Mouse (Mus musculus) ES-Bruce4 (cell line): ENCODE results near the gene Kdm8. TPM values are rescaled to one million over a fixed set of nuclear protein-coding genes. Genes with fewer than 3 reads are reported as not detected.

ENCODE experiments used
- H3K27ac ChIP-seq: 2 replicates; pipeline ENCODE4 v1.5.1; 2012; ENCODE audit warnings: low read length, inconsistent platforms; ENCODE audit not compliant: insufficient read depth
- H3K27me3 ChIP-seq: 2 replicates; pipeline ENCODE4 v1.6.1; 2012; ENCODE audit warnings: mild to moderate bottlenecking, low read length, inconsistent platforms; ENCODE audit not compliant: control insufficient read depth, poor library complexity, insufficient read depth, severe bottlenecking
- H3K36me3 ChIP-seq: 2 replicates; pipeline ENCODE4 v1.6.1; 2012; ENCODE audit warnings: inconsistent platforms, mild to moderate bottlenecking, low read length, moderate library complexity; ENCODE audit not compliant: control insufficient read depth, poor library complexity, insufficient read depth, severe bottlenecking
- H3K4me1 ChIP-seq: one replicate; pipeline ENCODE4 v1.8.1; 2011; ENCODE audit warnings: low read length; ENCODE audit not compliant: control insufficient read depth, insufficient read depth
- H3K4me3 ChIP-seq: 2 replicates; pipeline ENCODE4 v1.5.1; 2011; ENCODE audit warnings: low read depth, mild to moderate bottlenecking, low read length
- H3K9ac ChIP-seq: 2 replicates; pipeline ENCODE4 v1.6.1; 2012; ENCODE audit warnings: low read depth, mild to moderate bottlenecking, inconsistent platforms; ENCODE audit not compliant: poor library complexity, severe bottlenecking
- H3K9me3 ChIP-seq: replicated peaks from 2 replicates; pipeline ENCODE4 v1.6.1; 2012; ENCODE audit warnings: mild to moderate bottlenecking, low read length, inconsistent platforms; ENCODE audit not compliant: control insufficient read depth, poor library complexity, insufficient read depth, severe bottlenecking
- CTCF ChIP-seq: IDR thresholded peaks from one replicate; pipeline ENCODE4 v1.8.1; 2011; ENCODE audit warnings: low read depth, low read length
- EP300 ChIP-seq: IDR thresholded peaks from 2 replicates; pipeline ENCODE4 v1.6.1; 2011; ENCODE audit warnings: low read depth, low read length; ENCODE audit not compliant: insufficient read depth
- POLR2A ChIP-seq: IDR thresholded peaks from one replicate; pipeline ENCODE4 v1.8.1; 2011; ENCODE audit warnings: low read length; ENCODE audit not compliant: insufficient read depth
- polyA plus RNA-seq: library from polyadenylated mRNA; stranded (reverse); fragments of >200 nt; gene quantifications from 2 replicates; pipeline ENCODE4 v1.2.4, GENCODE M21; 2011; ENCODE audit warnings: low read depth; ENCODE audit not compliant: missing spikeins, insufficient read depth, insufficient read length

Gene Kdm8
- polyA plus RNA-seq, 1 experiment = 4.4 TPM

DNA sequence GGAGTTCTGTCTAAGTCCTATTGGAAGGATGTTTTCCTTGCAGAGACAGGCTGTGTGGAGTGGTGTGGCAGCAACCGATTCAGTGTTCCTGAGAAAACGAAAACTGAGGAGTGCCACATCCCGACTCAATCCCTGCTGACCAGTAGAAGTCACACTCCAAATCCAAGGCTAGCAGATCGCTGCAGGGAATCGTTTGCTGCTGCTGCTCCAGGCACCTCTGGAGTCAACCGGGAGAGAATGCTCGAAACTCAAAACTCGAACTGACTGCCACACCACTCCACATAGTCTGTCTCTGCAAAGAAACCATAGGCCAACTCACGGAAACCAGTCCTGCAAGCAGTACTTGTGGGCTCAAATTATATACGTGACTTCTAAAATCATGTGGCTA, 406 bp upstream of the Kdm8 start:
- H3K4me1 ChIP-seq = no peaks in the 10 kb centered on the region
- 0 out of 2 replicates have a peak overlapping the region, but pooled peaks have one; percentile 11 for H3K9ac ChIP-seq
- peaks cover 12% of the 10 kb centered on the region for H3K9me3 ChIP-seq
- TF ChIP-seq EP300 = no peak
- TF ChIP-seq POLR2A = no peak
- no peak for TF ChIP-seq CTCF
- H3K27ac ChIP-seq = no peak overlapping the region
- no peaks in the 10 kb centered on the region for H3K36me3 ChIP-seq
- peak overlapping the region; percentile 65 for H3K4me3 ChIP-seq
- no peaks in the 10 kb centered on the region for H3K27me3 ChIP-seq

DNA sequence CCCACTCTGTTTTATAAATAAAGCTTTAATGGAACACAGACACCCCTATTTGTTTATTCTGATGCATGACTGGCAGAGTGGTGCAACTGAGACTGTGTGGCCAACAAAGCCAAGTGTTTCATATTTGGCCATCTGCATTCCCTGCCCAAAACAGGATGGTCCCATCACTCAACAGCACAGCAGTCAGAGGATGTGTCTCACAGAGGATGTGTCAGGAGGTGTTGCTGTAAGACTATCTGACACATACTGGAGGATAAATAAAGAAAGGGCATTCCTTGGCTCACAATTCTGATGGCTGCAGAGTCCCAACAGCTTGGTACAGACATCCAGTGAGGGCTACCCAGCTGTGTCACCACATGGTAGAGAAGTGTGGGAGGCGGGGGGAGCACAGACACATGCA, 6.2 kb downstream of the Kdm8 start:
- TF ChIP-seq POLR2A (no peak), EP300 (no peak), CTCF (no peak)
- Histone ChIP-seq H3K4me1 (no peaks in the 10 kb centered on the region), H3K36me3 (no peaks in the 10 kb centered on the region), H3K9me3 (peaks cover 8% of the 10 kb centered on the region), H3K27ac (no peak overlapping the region), H3K4me3 (no peak overlapping the region), H3K9ac (no peak overlapping the region), H3K27me3 (no peaks in the 10 kb centered on the region)

DNA sequence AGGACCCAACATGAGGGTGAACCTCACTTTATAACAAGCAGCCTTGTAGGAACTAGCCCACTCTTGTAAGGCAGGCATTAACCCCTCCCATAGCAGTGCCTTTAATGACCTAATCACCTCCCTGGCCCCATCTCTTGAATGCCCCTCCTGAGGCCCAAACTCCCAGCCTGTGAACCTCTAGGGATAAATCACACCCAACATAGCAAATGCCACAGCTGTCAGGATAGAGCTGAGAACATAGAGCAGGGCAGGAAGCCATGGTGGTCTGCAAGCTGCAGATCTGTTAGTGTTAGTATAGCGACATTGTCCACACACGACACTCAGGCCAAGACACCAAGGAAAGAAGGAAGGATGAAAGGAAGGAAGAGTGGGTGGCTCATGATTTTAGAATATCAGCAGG, 6.6 kb downstream of the Kdm8 start:
- no peaks in the 10 kb centered on the region for H3K36me3 ChIP-seq
- no peaks in the 10 kb centered on the region for H3K27me3 ChIP-seq
- H3K9ac ChIP-seq = no peak overlapping the region
- H3K4me1 ChIP-seq = no peaks in the 10 kb centered on the region
- H3K9me3 ChIP-seq = peaks cover 4% of the 10 kb centered on the region
- no peak overlapping the region for H3K27ac ChIP-seq
- TF ChIP-seq POLR2A = no peak
- no peak for TF ChIP-seq EP300
- no peak for TF ChIP-seq CTCF
- H3K4me3 ChIP-seq = no peak overlapping the region

DNA sequence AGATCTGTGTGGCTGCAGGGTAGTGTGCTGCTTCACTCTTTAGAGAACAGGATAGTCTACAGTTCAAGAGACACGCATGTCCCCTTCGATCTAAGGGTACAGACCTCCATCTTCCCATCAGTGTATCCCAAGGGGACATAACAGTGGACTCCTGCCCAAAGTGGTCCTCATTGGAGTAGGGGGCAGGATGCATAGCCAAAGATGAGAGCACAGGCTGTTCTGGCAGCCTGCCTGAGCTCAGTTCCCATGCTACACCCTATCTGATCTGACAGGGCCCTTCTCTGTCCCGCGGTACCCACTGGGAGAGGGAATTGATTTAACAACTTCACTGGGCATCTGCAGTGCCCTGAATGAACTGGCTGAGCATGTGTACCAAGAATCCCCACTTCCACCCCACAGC, 9.2 kb downstream of the Kdm8 start:
- Histone ChIP-seq H3K9me3 (no peaks in the 10 kb centered on the region), H3K9ac (no peak overlapping the region), H3K4me3 (no peak overlapping the region), H3K4me1 (no peaks in the 10 kb centered on the region), H3K27me3 (no peaks in the 10 kb centered on the region), H3K36me3 (no peaks in the 10 kb centered on the region), H3K27ac (no peak overlapping the region)
- TF ChIP-seq CTCF (no peak), POLR2A (no peak), EP300 (no peak)

DNA sequence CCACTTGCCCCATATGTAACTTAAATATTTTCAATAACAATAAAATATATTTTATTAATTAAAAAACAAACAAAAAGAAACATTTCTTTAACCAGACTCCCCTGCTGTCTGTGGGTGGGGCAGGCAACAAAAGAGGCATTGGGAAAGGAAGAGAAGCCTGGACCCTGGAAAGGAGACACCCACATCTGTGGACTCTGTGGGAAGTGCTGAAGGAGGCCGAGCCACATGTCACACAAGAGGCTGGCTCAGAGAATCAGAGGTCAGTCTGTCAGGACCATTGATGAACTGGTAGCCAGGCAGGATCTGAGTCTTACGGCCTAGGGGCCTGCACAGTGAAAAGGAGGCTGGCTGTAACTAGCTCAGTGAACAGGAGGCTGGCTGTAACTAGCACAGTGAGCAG, 17.7 kb downstream of the Kdm8 start:
- Histone ChIP-seq H3K4me3 (no peak overlapping the region), H3K27me3 (no peaks in the 10 kb centered on the region), H3K4me1 (no peaks in the 10 kb centered on the region), H3K9ac (no peak overlapping the region), H3K27ac (no peak overlapping the region), H3K9me3 (no peaks in the 10 kb centered on the region), H3K36me3 (no peaks in the 10 kb centered on the region)
- no peak for TF ChIP-seq POLR2A
- no peak for TF ChIP-seq EP300

DNA sequence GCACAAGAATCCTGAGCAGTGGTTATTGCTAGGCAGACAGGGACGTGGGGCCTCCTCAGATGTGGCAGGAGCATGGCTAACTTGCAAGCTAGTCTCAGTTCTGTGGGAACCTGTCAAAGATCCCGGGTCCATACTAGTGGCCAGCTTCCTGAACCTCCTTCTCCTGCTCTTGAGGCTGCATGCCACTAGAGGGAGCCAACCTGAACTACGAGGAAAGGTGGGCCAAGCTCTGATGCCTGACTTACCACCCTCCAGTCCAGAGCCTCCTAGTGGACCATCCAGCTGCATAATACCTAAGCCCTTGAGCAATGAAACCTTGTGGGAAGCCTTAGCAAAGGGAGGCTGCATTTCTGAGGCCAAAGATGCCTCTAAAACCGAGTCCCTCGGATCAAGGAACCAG, 25.5 kb downstream of the Kdm8 start:
- TF ChIP-seq POLR2A (no peak), CTCF (peak; percentile 91)
- H3K4me1 ChIP-seq = no peaks in the 10 kb centered on the region
- no peak overlapping the region for H3K4me3 ChIP-seq
- H3K27me3 ChIP-seq = no peaks in the 10 kb centered on the region
- H3K36me3 ChIP-seq = no peaks in the 10 kb centered on the region
- H3K9ac ChIP-seq = no peak overlapping the region
- no peak overlapping the region for H3K27ac ChIP-seq
- no peaks in the 10 kb centered on the region for H3K9me3 ChIP-seq

DNA sequence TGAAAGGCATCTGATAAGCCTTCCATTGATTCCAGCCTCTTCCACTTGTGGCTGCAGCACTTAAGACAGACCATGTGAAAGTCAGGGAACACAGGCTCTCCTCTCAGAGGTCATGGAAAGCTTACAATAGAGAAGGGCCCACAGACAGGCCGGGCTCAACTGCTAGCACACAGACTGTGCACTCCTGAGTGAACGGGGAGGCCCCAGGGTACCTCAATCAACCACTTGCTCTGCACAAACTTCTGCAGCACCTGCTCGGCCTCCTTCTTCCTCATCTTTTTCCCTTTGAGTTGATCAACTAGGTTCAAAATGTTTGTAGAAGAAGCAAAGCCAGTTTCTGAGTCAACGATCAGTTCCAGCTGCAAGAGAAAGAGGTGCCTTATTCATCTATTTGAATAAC, 26.4 kb downstream of the Kdm8 start:
- no peak for TF ChIP-seq CTCF
- no peak for TF ChIP-seq EP300
- TF ChIP-seq POLR2A = no peak
- Histone ChIP-seq H3K4me1 (no peaks in the 10 kb centered on the region), H3K27me3 (no peaks in the 10 kb centered on the region), H3K36me3 (no peaks in the 10 kb centered on the region), H3K4me3 (no peak overlapping the region), H3K9me3 (no peaks in the 10 kb centered on the region), H3K9ac (no peak overlapping the region), H3K27ac (no peak overlapping the region)
